Mouse (Mus musculus) liver, postnatal 0 days (tissue): ENCODE measurements around the gene Sh3bp1.

Experiments used
- CTCF ChIP-seq: sonication (generic); IDR thresholded peaks from 2 replicates; pipeline ENCODE4 v1.5.1; 2016; ENCODE audit warnings: antibody characterized with exemption, low read depth
- EP300 ChIP-seq: IDR thresholded peaks from 2 replicates; pipeline ENCODE4 v1.6.1; 2016; ENCODE audit warnings: antibody characterized with exemption, low read depth, mild to moderate bottlenecking

DNA sequence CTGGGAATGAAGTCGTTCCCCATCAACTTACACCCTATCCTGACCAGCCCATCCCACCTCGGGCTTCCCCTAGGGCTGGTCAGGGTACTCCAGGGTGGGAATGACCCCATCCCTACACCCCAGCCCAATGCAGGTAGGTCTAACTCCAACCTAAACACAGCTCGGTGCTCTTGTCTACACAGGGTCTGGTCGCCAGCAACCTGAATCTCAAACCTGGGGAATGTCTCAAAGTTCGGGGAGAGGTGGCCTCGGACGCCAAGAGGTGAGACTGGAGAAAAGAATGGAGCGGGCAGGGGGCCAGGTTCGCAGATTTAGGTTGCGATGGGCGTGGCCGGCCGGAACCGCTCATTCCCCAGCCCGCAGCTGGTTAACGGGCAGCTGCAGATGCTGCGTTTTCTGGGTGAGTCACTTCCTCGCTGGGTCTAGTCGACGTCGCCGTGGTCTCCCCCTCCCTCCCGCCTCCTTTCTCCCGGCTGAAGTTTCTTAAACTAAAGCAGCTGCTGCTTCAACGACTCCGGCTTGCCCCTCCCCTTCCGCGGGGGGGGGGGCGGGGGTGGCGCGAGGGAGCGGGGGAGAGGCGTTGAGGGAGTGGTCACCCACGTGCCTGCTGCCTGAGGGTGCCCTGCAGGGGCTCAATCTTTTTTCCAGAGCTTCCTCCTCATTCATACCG lies 28.4 kb downstream of the Sh3bp1 start:
- TF ChIP-seq CTCF (no peak), EP300 (no peak)
